Mouse (Mus musculus): ENCODE measurements around the gene Mbtps1. TPM values are rescaled to one million over a fixed set of nuclear protein-coding genes. Genes with fewer than 3 reads are reported as not detected.

Gene Mbtps1
- total and polyA plus RNA-seq, 3 experiments = 32.6 to 36.6 (median 35.4) TPM

DNA sequence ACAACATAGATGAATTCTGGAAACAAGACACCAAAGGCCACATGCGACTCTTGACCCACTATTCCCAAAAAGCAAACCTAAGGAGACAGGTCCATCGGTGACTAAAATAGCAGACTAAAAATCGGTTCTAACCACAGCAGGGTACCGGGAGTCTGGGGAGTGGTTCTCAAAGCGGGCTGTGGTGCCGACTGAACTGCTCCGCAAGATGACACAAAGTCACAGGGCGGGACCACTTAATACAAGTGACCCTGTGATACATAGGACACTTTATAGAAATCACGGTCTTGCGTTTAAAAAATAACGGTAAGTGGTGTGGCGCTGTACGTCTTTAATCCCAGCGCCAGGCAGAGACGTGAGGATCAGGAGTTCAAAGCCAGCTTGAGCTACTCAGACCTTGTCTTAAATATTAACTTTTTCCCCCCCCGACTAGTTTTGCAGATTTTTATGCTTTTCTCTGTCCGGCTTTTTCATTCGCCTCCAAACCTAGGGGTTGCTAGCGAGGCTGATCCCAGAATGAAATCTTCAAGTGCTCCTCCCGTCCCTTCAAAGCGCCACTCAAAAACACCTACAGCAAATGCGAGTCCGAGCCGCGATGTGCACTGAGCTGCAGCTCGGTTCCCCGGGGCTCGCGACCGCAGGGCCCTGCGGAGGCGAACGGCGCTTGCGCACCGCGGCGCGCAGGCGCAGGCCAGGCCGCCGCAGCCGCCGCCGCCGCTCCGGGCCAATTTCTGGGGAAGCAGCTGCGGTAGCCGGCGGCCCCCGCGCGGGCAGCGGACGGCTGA, 523 bp downstream of the Mbtps1 start:
- H3K27me3 ChIP-seq (ENCODE audit: control insufficient read depth, insufficient read depth, low read length) = no peaks in the 10 kb centered on the region
- DNase-seq = peak; percentile 7 to 21
- TF ChIP-seq POLR2A (IDR thresholded peaks at IDR 0.05; ENCODE audit: insufficient read depth, low read depth, low read length) (peak; percentile 85), EP300 (IDR thresholded peaks at IDR 0.05; ENCODE audit: insufficient read depth, low read depth, low read length) (no peak)
- 0 out of 2 replicates have a peak, but pooled peaks cover 4% of the 10 kb centered on the region for H3K79me2 ChIP-seq (replicated peaks; ENCODE audit: control insufficient read depth, insufficient read depth, low read length)
- peak overlapping the region; percentile 94 for H3K9ac ChIP-seq (ENCODE audit: low read depth, low read length)
- H3K4me1 ChIP-seq (ENCODE audit: control insufficient read depth, insufficient read depth, low read length) = peaks cover 9% of the 10 kb centered on the region
- H3K27ac ChIP-seq = peak overlapping the region; percentile 99
- H3K4me3 ChIP-seq = peak overlapping the region; percentile 73
- H3K36me3 ChIP-seq (ENCODE audit: control insufficient read depth, insufficient read depth, low read length) = peaks cover 2% of the 10 kb centered on the region
- WGBS = under 1% methylated on average over 55 of the region's 55 CpGs
- intact Hi-C loops (cut with DNase I) = loop anchor here (1.0 kb wide), 1 partner anchor 17 kb away; the partner anchor contains the start of genes Dnaaf1 and Hsdl1

DNA sequence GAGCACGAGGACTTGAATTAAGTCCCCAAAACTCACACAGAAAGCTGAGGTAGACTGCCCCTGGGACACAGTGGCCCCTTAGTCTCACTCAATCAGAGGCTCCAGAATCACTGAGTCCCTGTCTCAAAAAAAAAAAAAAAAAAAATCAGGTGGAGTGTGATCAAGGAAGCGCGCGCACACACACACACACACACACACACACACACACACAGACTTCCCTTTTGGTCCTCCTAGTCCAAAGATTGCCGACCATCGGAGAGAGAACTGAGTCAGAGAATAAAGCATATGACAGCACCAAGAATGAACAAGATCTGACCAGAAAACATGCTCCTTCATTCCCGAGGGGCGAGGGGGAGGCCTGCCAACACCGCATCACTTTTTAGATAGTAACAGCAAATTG, 1.4 kb downstream of the Mbtps1 start:
- DNase-seq = no peak
- peak overlapping the region; percentile 73 for H3K4me3 ChIP-seq
- peaks cover 12% of the 10 kb centered on the region for H3K4me1 ChIP-seq (ENCODE audit: control insufficient read depth, insufficient read depth, low read length)
- H3K27me3 ChIP-seq (ENCODE audit: control insufficient read depth, insufficient read depth, low read length) = no peaks in the 10 kb centered on the region
- H3K79me2 ChIP-seq (replicated peaks; ENCODE audit: control insufficient read depth, insufficient read depth, low read length) = peaks cover 6% of the 10 kb centered on the region; the same call in 1 of the 2 replicates
- H3K27ac ChIP-seq = no peak overlapping the region
- WGBS = 42% methylated on average over 9 of the region's 9 CpGs
- intact Hi-C loops (cut with DNase I) = no loop called here
- TF ChIP-seq POLR2A (IDR thresholded peaks at IDR 0.05; ENCODE audit: insufficient read depth, low read depth, low read length) (no peak), EP300 (IDR thresholded peaks at IDR 0.05; ENCODE audit: insufficient read depth, low read depth, low read length) (no peak), CTCF (IDR thresholded peaks at IDR 0.05) (no peak)
- peaks cover 2% of the 10 kb centered on the region for H3K36me3 ChIP-seq (ENCODE audit: control insufficient read depth, insufficient read depth, low read length)
- no peak overlapping the region; the same call in 1 of the 2 replicates for H3K9ac ChIP-seq (ENCODE audit: low read depth, low read length)

- peaks cover 2% of the 10 kb centered on the region for H3K36me3 ChIP-seq (ENCODE audit: control insufficient read depth, insufficient read depth, low read length)
- DNase-seq = no peak
- intact Hi-C loops (cut with DNase I) = no loop called here
- no peak overlapping the region for H3K9ac ChIP-seq (ENCODE audit: low read depth, low read length)
- peaks cover 13% of the 10 kb centered on the region for H3K4me1 ChIP-seq (ENCODE audit: control insufficient read depth, insufficient read depth, low read length)
- TF ChIP-seq CTCF (IDR thresholded peaks at IDR 0.05) (no peak), POLR2A (IDR thresholded peaks at IDR 0.05; ENCODE audit: insufficient read depth, low read depth, low read length) (no peak), EP300 (IDR thresholded peaks at IDR 0.05; ENCODE audit: insufficient read depth, low read depth, low read length) (no peak)
- no peak overlapping the region for H3K4me3 ChIP-seq
- no peaks in the 10 kb centered on the region for H3K27me3 ChIP-seq (ENCODE audit: control insufficient read depth, insufficient read depth, low read length)
- peaks cover 6% of the 10 kb centered on the region; the same call in 1 of the 2 replicates for H3K79me2 ChIP-seq (replicated peaks; ENCODE audit: control insufficient read depth, insufficient read depth, low read length)
- WGBS = 30% methylated on average over 6 of the region's 6 CpGs
- no peak overlapping the region for H3K27ac ChIP-seq
These were observed 2.7 kb downstream of the Mbtps1 start for GRCm38 (mm10) chr8:119555861-119556260.

GRCm38 (mm10) chr8:119552967-119553366, 5.6 kb downstream of the Mbtps1 start:
- H3K27me3 ChIP-seq (ENCODE audit: control insufficient read depth, insufficient read depth, low read length) = no peaks in the 10 kb centered on the region
- DNase-seq = no peak
- H3K4me1 ChIP-seq (ENCODE audit: control insufficient read depth, insufficient read depth, low read length) = peaks cover 11% of the 10 kb centered on the region
- TF ChIP-seq EP300 (IDR thresholded peaks at IDR 0.05; ENCODE audit: insufficient read depth, low read depth, low read length) = no peak
- TF ChIP-seq POLR2A (IDR thresholded peaks at IDR 0.05; ENCODE audit: insufficient read depth, low read depth, low read length) = no peak
- no peak for TF ChIP-seq CTCF (IDR thresholded peaks at IDR 0.05)
- intact Hi-C loops (cut with DNase I) = no loop called here
- H3K9ac ChIP-seq (ENCODE audit: low read depth, low read length) = no peak overlapping the region
- peaks cover 2% of the 10 kb centered on the region for H3K36me3 ChIP-seq (ENCODE audit: control insufficient read depth, insufficient read depth, low read length)
- WGBS = 51% methylated on average over 2 of the region's 2 CpGs
- H3K4me3 ChIP-seq = no peak overlapping the region
- peaks cover 9% of the 10 kb centered on the region; the same call in 1 of the 2 replicates for H3K79me2 ChIP-seq (replicated peaks; ENCODE audit: control insufficient read depth, insufficient read depth, low read length)
- no peak overlapping the region for H3K27ac ChIP-seq

DNA sequence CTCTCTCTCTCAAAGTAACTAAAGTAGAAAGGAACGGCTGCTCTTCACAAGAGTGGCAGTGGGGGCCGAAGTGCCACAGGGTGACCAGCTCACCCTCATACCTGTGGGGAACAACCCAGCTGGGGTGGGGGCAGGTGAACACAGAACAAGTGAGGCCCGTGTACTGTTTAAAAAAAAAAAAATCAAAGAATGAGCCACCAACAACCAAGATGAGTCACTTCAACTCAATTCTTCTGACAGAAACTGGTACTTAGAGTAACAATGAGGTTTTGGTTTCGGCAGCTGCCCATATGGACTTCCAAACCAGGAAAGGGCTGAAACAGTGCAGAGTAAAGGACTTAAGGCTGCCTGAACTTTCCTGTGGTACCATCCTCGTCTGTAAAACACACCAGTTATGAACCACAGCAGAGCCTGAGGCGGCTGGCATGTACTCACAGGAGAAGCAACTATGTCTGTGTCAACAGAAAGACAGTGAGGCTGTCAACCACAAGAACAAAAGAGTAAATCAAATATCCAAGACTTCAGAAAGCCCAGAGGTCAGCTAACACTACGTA, 9.9 kb downstream of the Mbtps1 start:
- TF ChIP-seq POLR2A (IDR thresholded peaks at IDR 0.05; ENCODE audit: insufficient read depth, low read depth, low read length) (no peak), EP300 (IDR thresholded peaks at IDR 0.05; ENCODE audit: insufficient read depth, low read depth, low read length) (no peak), CTCF (IDR thresholded peaks at IDR 0.05) (no peak)
- H3K27ac ChIP-seq = no peak overlapping the region
- WGBS = 68% methylated on average over 7 of the region's 7 CpGs
- H3K27me3 ChIP-seq (ENCODE audit: control insufficient read depth, insufficient read depth, low read length) = no peaks in the 10 kb centered on the region
- H3K4me1 ChIP-seq (ENCODE audit: control insufficient read depth, insufficient read depth, low read length) = peaks cover 4% of the 10 kb centered on the region
- H3K4me3 ChIP-seq = no peak overlapping the region
- peaks cover 9% of the 10 kb centered on the region; the same call in 1 of the 2 replicates for H3K79me2 ChIP-seq (replicated peaks; ENCODE audit: control insufficient read depth, insufficient read depth, low read length)
- intact Hi-C loops (cut with DNase I) = no loop called here
- no peak overlapping the region for H3K9ac ChIP-seq (ENCODE audit: low read depth, low read length)
- no peak for DNase-seq
- H3K36me3 ChIP-seq (ENCODE audit: control insufficient read depth, insufficient read depth, low read length) = peaks cover 4% of the 10 kb centered on the region

Data from heart, adult 2 months (tissue).